Mouse (Mus musculus): ENCODE data around the gene Atp5h.

GRCm38 (mm10) chr11:115464851-115465250, 45.1 kb upstream of the Atp5h start:
- TF ChIP-seq CTCF (IDR thresholded peaks at IDR 0.05; ENCODE audit: extremely low read depth, insufficient read depth, insufficient read length, insufficient replicate concordance): no peak
- TF ChIP-seq POLR2A (IDR thresholded peaks at IDR 0.05; ENCODE audit: low read depth, low read length): no peak
